Mouse (Mus musculus): ENCODE results near the gene Gm12184. TPM values are rescaled to one million over a fixed set of nuclear protein-coding genes. Genes with fewer than 3 reads are reported as not detected.

Gene Gm12184
- polyA plus RNA-seq, 1 experiment: 13.2 TPM

DNA sequence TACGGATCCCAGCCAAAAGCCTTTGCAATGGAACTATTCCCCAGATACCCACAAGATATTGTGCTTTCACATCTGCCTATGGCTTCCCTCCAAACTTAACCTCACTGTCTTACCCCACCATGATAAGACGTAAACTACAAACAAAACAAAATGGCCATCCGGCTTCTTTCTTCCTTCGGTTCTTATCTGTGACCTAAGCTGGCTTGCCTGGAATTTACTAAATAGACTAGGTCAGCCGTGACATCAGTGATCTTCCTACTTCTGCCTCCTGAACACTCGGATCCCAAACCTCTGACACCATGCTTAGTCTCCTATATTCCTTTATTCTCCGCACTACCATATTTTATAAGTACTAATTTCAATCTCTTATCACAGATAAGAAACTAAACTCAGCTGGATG lies 28.1 kb downstream of the Gm12184 start:
- H3K79me2 ChIP-seq (ENCODE audit: control insufficient read depth, insufficient read depth): peaks cover 44% of the 10 kb centered on the region
- H3K36me3 ChIP-seq (ENCODE audit: control insufficient read depth, insufficient read depth): peaks cover 23% of the 10 kb centered on the region
- peak overlapping the region; percentile 99 for H3K4me2 ChIP-seq (ENCODE audit: low read depth)
- no peaks in the 10 kb centered on the region for H3K27me3 ChIP-seq (ENCODE audit: control insufficient read depth, insufficient read depth, insufficient read length)
- no peak for TF ChIP-seq TCF3 (IDR thresholded peaks at IDR 0.05; ENCODE audit: insufficient read length, low read depth)
- no peak for TF ChIP-seq MYOD1 (IDR thresholded peaks at IDR 0.05; ENCODE audit: control insufficient read depth in 1 of 3, insufficient read length in 2 of 3, low read depth in 2 of 3)
- TF ChIP-seq CEBPB (IDR thresholded peaks at IDR 0.05; ENCODE audit: insufficient read depth, poor library complexity, severe bottlenecking): no peak
- no peak for TF ChIP-seq POLR2A (IDR thresholded peaks at IDR 0.05; ENCODE audit: insufficient read length, low read depth)
- no peak for TF ChIP-seq E2F4 (IDR thresholded peaks at IDR 0.05; ENCODE audit: insufficient read depth)
- TF ChIP-seq REST (IDR thresholded peaks at IDR 0.05; ENCODE audit: insufficient read depth, insufficient read length): no peak
- TF ChIP-seq MAX (IDR thresholded peaks at IDR 0.05; ENCODE audit: low read depth): no peak
- no peak for TF ChIP-seq TCF12 (IDR thresholded peaks at IDR 0.05; ENCODE audit: insufficient read depth, poor library complexity, severe bottlenecking)
- TF ChIP-seq SRF (IDR thresholded peaks at IDR 0.05; ENCODE audit: control insufficient read depth, insufficient read length, low read depth): no peak
- no peak for TF ChIP-seq MYOG (IDR thresholded peaks at IDR 0.05; ENCODE audit: control insufficient read depth in 1 of 3, insufficient read depth in 1 of 3, insufficient read length in 2 of 3, low read depth in 2 of 3)
- no peak for TF ChIP-seq POLR2AphosphoS2 (IDR thresholded peaks at IDR 0.05; ENCODE audit: insufficient read length, low read depth)
- TF ChIP-seq USF1 (IDR thresholded peaks at IDR 0.05; ENCODE audit: low read depth): no peak
- peak overlapping the region; percentile 89 for H3K4me3 ChIP-seq
- H3ac ChIP-seq (ENCODE audit: control insufficient read depth, insufficient read length): no peak overlapping the region

DNA sequence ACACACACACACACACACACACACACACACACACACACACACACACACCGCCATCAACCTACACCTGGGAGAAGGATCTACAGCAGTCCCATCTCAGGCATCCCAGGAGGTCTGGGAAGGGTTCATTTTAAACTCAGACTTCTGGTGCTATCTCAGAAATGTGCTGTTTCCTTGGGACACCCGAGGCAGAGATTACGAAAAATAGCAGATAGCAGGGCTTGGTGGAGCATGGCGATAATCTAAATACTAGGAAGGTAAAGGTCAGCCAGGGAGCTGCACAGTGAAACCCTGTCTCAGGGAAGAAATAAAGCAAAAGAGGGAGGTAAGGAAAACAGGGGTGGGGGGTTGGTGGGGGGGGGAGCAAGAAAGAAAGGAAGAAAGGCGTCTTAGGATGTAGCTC lies 29.2 kb downstream of the Gm12184 start:
- H3K4me3 ChIP-seq: no peak overlapping the region
- no peak for TF ChIP-seq TCF12 (IDR thresholded peaks at IDR 0.05; ENCODE audit: insufficient read depth, poor library complexity, severe bottlenecking)
- TF ChIP-seq E2F4 (IDR thresholded peaks at IDR 0.05; ENCODE audit: insufficient read depth): no peak
- TF ChIP-seq REST (IDR thresholded peaks at IDR 0.05; ENCODE audit: insufficient read depth, insufficient read length): no peak
- no peak for TF ChIP-seq USF1 (IDR thresholded peaks at IDR 0.05; ENCODE audit: low read depth)
- TF ChIP-seq SRF (IDR thresholded peaks at IDR 0.05; ENCODE audit: control insufficient read depth, insufficient read length, low read depth): no peak
- no peak for TF ChIP-seq MAX (IDR thresholded peaks at IDR 0.05; ENCODE audit: low read depth)
- TF ChIP-seq MYOD1 (IDR thresholded peaks at IDR 0.05; ENCODE audit: control insufficient read depth in 1 of 3, insufficient read length in 2 of 3, low read depth in 2 of 3): no peak
- no peak for TF ChIP-seq POLR2A (IDR thresholded peaks at IDR 0.05; ENCODE audit: insufficient read length, low read depth)
- no peak for TF ChIP-seq MYOG (IDR thresholded peaks at IDR 0.05; ENCODE audit: control insufficient read depth in 1 of 3, insufficient read depth in 1 of 3, insufficient read length in 2 of 3, low read depth in 2 of 3)
- no peak for TF ChIP-seq POLR2AphosphoS2 (IDR thresholded peaks at IDR 0.05; ENCODE audit: insufficient read length, low read depth)
- no peak for TF ChIP-seq TCF3 (IDR thresholded peaks at IDR 0.05; ENCODE audit: insufficient read length, low read depth)
- TF ChIP-seq CEBPB (IDR thresholded peaks at IDR 0.05; ENCODE audit: insufficient read depth, poor library complexity, severe bottlenecking): no peak
- H3ac ChIP-seq (ENCODE audit: control insufficient read depth, insufficient read length): no peak overlapping the region
- H3K79me2 ChIP-seq (ENCODE audit: control insufficient read depth, insufficient read depth): peaks cover 33% of the 10 kb centered on the region
- H3K4me2 ChIP-seq (ENCODE audit: low read depth): no peak overlapping the region
- H3K36me3 ChIP-seq (ENCODE audit: control insufficient read depth, insufficient read depth): peaks cover 13% of the 10 kb centered on the region
- H3K27me3 ChIP-seq (ENCODE audit: control insufficient read depth, insufficient read depth, insufficient read length): no peaks in the 10 kb centered on the region

DNA sequence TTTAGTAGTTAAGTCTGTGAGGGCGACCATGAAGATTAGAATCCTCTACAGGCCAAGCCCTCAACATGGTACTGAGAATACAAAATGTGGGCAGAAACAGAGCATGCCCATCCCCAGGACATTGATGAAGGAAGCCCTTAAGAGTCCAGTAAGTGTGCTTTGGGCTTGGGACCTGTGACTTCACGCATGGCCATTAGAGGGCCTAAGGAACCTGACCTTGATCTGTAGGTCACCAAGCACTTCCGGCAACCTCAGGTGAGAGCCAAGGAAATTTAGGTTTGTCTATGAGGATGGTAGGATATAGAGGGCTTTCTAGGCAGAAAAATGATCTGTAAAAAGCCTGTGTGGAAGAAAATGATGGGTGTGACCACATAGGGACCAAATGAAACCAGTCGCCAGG lies 30.2 kb downstream of the Gm12184 start:
- H3ac ChIP-seq (ENCODE audit: control insufficient read depth, insufficient read length): no peak overlapping the region
- H3K4me3 ChIP-seq: no peak overlapping the region
- TF ChIP-seq MYOD1 (IDR thresholded peaks at IDR 0.05; ENCODE audit: control insufficient read depth in 1 of 3, insufficient read length in 2 of 3, low read depth in 2 of 3) (no peak), E2F4 (IDR thresholded peaks at IDR 0.05; ENCODE audit: insufficient read depth) (no peak), SRF (IDR thresholded peaks at IDR 0.05; ENCODE audit: control insufficient read depth, insufficient read length, low read depth) (no peak), TCF12 (IDR thresholded peaks at IDR 0.05; ENCODE audit: insufficient read depth, poor library complexity, severe bottlenecking) (no peak), TCF3 (IDR thresholded peaks at IDR 0.05; ENCODE audit: insufficient read length, low read depth) (no peak), MYOG (IDR thresholded peaks at IDR 0.05; ENCODE audit: control insufficient read depth in 1 of 3, insufficient read depth in 1 of 3, insufficient read length in 2 of 3, low read depth in 2 of 3) (no peak), USF1 (IDR thresholded peaks at IDR 0.05; ENCODE audit: low read depth) (no peak), POLR2A (IDR thresholded peaks at IDR 0.05; ENCODE audit: insufficient read length, low read depth) (no peak), MAX (IDR thresholded peaks at IDR 0.05; ENCODE audit: low read depth) (no peak), POLR2AphosphoS2 (IDR thresholded peaks at IDR 0.05; ENCODE audit: insufficient read length, low read depth) (no peak), CEBPB (IDR thresholded peaks at IDR 0.05; ENCODE audit: insufficient read depth, poor library complexity, severe bottlenecking) (no peak), REST (IDR thresholded peaks at IDR 0.05; ENCODE audit: insufficient read depth, insufficient read length) (no peak)
- peaks cover 3% of the 10 kb centered on the region for H3K36me3 ChIP-seq (ENCODE audit: control insufficient read depth, insufficient read depth)
- H3K4me2 ChIP-seq (ENCODE audit: low read depth): no peak overlapping the region
- H3K27me3 ChIP-seq (ENCODE audit: control insufficient read depth, insufficient read depth, insufficient read length): no peaks in the 10 kb centered on the region
- H3K79me2 ChIP-seq (ENCODE audit: control insufficient read depth, insufficient read depth): peaks cover 24% of the 10 kb centered on the region

DNA sequence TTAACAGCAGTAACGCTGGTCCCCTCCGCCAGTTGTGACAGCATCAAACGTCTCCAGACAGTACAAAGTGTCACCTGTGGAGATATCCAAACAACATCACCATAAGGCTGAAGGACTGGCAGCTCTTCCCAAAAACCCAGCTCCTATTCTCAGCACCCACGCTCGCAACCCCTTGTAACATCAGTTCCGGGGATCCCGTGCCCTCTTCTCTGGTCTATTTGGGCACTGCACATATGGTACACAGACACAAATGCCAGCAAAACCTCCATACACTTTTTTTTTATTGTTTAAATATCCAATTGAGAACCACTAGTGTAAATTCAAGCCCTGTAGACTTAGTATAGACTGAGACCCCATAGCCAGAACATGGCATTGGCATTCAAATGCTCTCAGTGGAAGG lies 31.2 kb downstream of the Gm12184 start:
- Histone ChIP-seq H3K4me2 (ENCODE audit: low read depth) (no peak overlapping the region), H3K36me3 (ENCODE audit: control insufficient read depth, insufficient read depth) (no peaks in the 10 kb centered on the region), H3K27me3 (ENCODE audit: control insufficient read depth, insufficient read depth, insufficient read length) (no peaks in the 10 kb centered on the region), H3ac (ENCODE audit: control insufficient read depth, insufficient read length) (no peak overlapping the region), H3K79me2 (ENCODE audit: control insufficient read depth, insufficient read depth) (peaks cover 13% of the 10 kb centered on the region), H3K4me3 (no peak overlapping the region)
- no peak for TF ChIP-seq TCF3 (IDR thresholded peaks at IDR 0.05; ENCODE audit: insufficient read length, low read depth)
- TF ChIP-seq E2F4 (IDR thresholded peaks at IDR 0.05; ENCODE audit: insufficient read depth): no peak
- no peak for TF ChIP-seq REST (IDR thresholded peaks at IDR 0.05; ENCODE audit: insufficient read depth, insufficient read length)
- no peak for TF ChIP-seq MAX (IDR thresholded peaks at IDR 0.05; ENCODE audit: low read depth)
- TF ChIP-seq USF1 (IDR thresholded peaks at IDR 0.05; ENCODE audit: low read depth): no peak
- TF ChIP-seq POLR2AphosphoS2 (IDR thresholded peaks at IDR 0.05; ENCODE audit: insufficient read length, low read depth): no peak
- no peak for TF ChIP-seq POLR2A (IDR thresholded peaks at IDR 0.05; ENCODE audit: insufficient read length, low read depth)
- no peak for TF ChIP-seq SRF (IDR thresholded peaks at IDR 0.05; ENCODE audit: control insufficient read depth, insufficient read length, low read depth)

Measured in myocyte (in vitro differentiated cells).